Mouse (Mus musculus) testis, adult 2 months (tissue): ENCODE measurements at regions not wholly inside any gene's neighbourhood (a gene's known extent, or its start where the extent isn't known, plus 50 kb on each side); places are given as distances from the start of the nearest gene placed in this dataset.

Source experiments
- H3K27ac ChIP-seq: fragments of 200-500 bp; 2 replicates; pipeline ENCODE4 v1.5.1; 2012; ENCODE audit warnings: low read depth, low read length; ENCODE audit not compliant: control insufficient read depth, insufficient read depth
- H3K27me3 ChIP-seq: fragments of 200-500 bp; 2 replicates; pipeline ENCODE4 v1.6.1; 2012; ENCODE audit warnings: mild to moderate bottlenecking, low read length, moderate library complexity; ENCODE audit not compliant: control insufficient read depth, insufficient read depth
- H3K36me3 ChIP-seq: fragments of 200-500 bp; 2 replicates; pipeline ENCODE4 v1.6.1; 2012; ENCODE audit warnings: mild to moderate bottlenecking, low read length; ENCODE audit not compliant: control insufficient read depth, insufficient read depth
- H3K4me1 ChIP-seq: fragments of 200-500 bp; 2 replicates; pipeline ENCODE4 v1.6.1; 2012; ENCODE audit warnings: low read length; ENCODE audit not compliant: control insufficient read depth, insufficient read depth
- H3K4me3 ChIP-seq: fragments of 200-500 bp; 2 replicates; pipeline ENCODE4 v1.5.1; 2012; ENCODE audit warnings: low read depth, mild to moderate bottlenecking, low read length, moderate library complexity, mixed read lengths; ENCODE audit not compliant: control insufficient read depth
- CTCF ChIP-seq: fragments of 200-500 bp; IDR thresholded peaks from 2 replicates; pipeline ENCODE4 v1.5.1; 2012; ENCODE audit warnings: low read depth, mild to moderate bottlenecking, inconsistent platforms, low read length, moderate library complexity; ENCODE audit not compliant: control insufficient read depth, insufficient read depth, insufficient replicate concordance
- POLR2A ChIP-seq: fragments of 200-500 bp; IDR thresholded peaks from 2 replicates; pipeline ENCODE4 v1.6.1; 2012; ENCODE audit warnings: low read depth, mild to moderate bottlenecking, inconsistent platforms, low read length, moderate library complexity; ENCODE audit not compliant: control insufficient read depth

DNA sequence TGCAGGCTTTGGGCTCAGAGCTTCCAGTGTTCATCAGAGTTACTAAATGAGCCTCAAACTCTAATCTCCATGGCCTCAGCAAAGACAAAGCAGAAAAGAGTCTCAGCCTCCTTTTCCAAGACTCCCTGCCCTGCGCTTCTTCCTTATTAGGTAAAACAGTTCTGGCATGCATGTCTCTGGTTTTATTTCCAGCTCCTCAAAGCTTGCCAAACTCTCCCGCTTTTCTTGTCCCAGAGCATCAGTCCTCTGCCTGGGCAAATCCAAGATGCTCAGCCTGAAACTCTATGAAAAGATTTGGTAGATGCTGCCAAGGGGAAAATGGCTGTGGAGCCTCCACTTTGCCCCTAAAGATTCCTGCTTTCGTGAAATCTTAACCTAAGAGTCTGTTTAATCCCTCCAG is 251.6 kb downstream of the Rnf144a start:
- TF ChIP-seq CTCF = no peak
- TF ChIP-seq POLR2A = no peak
- Histone ChIP-seq H3K36me3 (no peaks in the 10 kb centered on the region), H3K4me1 (no peaks in the 10 kb centered on the region), H3K4me3 (no peak overlapping the region), H3K27me3 (no peaks in the 10 kb centered on the region), H3K27ac (no peak overlapping the region)

DNA sequence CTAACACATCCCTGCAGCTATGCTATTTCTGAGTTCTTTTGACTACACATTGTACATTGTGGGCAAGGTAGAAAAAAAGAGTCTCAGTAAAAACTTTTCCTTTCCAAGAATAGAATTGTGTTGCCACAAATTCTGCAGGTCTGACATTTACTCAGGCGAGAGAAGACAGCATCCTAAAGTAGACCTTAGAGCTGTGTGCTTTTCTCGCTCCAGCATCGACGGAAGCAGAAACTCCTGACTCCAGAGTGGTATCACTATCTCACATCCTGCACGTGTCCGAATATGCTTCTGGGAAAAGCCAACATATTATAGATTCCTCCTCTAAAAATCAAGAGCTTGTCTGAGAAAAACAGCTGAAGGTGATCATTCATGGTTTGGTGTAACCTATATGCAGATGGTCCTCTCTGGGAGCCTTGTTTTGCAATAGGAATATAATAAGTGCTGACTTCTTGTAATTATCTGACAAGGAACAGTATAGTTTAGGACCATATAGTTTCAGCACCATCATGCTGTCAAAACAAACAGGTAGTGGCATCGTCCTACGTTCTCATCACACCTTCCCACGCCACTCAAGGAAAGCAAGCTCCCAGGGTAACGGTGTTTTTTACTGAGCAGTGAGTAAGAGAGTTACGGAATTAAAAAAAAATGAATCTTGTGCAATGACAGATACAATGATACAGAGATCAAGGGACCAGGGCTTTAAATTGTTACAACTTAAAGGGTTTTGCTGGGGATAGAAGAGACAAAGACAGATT is 254.0 kb downstream of the Rnf144a start:
- no peak for TF ChIP-seq CTCF
- no peak for TF ChIP-seq POLR2A
- no peaks in the 10 kb centered on the region for H3K4me1 ChIP-seq
- H3K27me3 ChIP-seq = no peaks in the 10 kb centered on the region
- no peaks in the 10 kb centered on the region for H3K36me3 ChIP-seq
- H3K4me3 ChIP-seq = no peak overlapping the region
- no peak overlapping the region for H3K27ac ChIP-seq

DNA sequence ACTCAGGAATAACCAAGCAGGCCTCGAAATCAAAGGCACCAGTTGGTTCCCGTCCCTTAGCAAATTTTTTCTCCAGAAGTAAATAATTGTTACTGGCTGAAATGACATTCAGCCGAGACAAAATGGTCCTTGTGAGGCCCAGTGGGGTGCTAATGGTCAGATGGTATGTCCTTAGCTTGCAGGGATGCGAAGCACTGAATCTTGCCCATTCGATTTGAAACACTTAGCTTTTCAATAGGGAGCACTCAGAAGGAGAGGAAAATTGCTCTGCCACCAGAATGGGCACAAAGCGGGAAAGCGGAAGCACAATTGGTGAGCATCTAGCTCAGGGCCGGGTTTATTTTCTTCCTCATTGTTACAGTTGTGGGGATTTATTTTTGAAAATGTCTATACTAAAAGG is 262.1 kb downstream of the Rnf144a start:
- Histone ChIP-seq H3K4me1 (no peaks in the 10 kb centered on the region), H3K27ac (no peak overlapping the region), H3K27me3 (no peaks in the 10 kb centered on the region), H3K36me3 (no peaks in the 10 kb centered on the region), H3K4me3 (no peak overlapping the region)
- TF ChIP-seq CTCF (no peak), POLR2A (no peak)

- TF ChIP-seq CTCF (no peak), POLR2A (no peak)
Observed at GRCm38 (mm10) chr12:26146336-26146735, 268.7 kb downstream of the Rnf144a start.

DNA sequence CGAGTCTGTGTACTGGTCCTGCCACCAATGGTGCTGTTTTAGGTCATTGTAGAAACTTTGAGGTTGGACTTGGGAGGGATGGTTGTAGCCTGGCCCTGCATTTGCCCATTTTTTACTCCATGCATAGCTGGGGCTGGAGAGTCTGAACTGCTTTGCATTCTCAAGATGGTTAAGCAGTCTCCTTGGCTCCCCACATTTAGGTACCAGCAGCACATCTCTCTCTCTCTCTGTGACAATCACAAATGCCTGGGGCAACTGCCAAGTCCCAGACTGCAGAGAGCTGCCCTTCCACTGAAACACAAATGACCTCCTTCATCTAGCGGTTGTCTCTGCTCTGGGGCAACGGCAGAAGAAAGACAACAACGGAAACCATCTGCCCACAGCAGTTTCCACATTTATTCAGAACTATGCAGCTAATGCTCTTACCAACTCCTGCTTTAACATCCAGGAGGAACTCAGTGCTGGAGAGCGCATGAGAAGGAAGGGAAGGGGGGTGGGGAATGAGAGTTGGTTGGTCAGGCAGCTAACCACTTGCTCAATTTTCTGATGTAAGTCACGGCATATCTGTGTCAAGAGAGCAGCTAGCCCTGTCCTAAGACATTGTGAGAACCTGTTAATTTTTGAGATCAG is 269.9 kb downstream of the Rnf144a start:
- Histone ChIP-seq H3K36me3 (no peaks in the 10 kb centered on the region), H3K4me3 (no peak overlapping the region), H3K27me3 (no peaks in the 10 kb centered on the region), H3K27ac (no peak overlapping the region), H3K4me1 (no peaks in the 10 kb centered on the region)
- TF ChIP-seq POLR2A = no peak
- TF ChIP-seq CTCF = no peak

More at GRCm38 (mm10) chr12:26146336-26146735, 268.7 kb downstream of the Rnf144a start:
- Histone ChIP-seq H3K36me3 (no peaks in the 10 kb centered on the region), H3K4me3 (no peak overlapping the region), H3K27ac (no peak overlapping the region), H3K4me1 (no peaks in the 10 kb centered on the region), H3K27me3 (no peaks in the 10 kb centered on the region)

DNA sequence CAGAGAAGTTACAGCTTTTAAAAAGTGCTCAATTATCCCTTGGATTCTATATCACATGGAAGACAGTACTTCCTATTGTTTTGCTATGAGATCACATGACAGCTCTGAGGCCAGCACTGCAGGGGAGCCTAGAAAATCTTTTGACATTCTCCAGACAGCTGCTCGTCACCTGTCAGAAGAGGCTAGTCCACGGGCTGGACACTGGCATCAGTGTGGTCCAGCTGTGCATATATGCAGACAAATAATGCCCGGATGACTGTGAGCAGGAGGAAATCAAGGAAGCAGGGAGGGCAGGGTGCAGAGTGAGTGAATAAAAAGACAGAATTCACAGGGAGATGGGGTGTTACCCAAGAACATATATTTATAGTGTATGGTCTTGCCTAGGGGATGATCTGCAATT is 270.4 kb downstream of the Rnf144a start:
- Histone ChIP-seq H3K27ac (no peak overlapping the region), H3K27me3 (no peaks in the 10 kb centered on the region), H3K36me3 (no peaks in the 10 kb centered on the region), H3K4me3 (no peak overlapping the region), H3K4me1 (no peaks in the 10 kb centered on the region)
- TF ChIP-seq CTCF (no peak), POLR2A (no peak)

DNA sequence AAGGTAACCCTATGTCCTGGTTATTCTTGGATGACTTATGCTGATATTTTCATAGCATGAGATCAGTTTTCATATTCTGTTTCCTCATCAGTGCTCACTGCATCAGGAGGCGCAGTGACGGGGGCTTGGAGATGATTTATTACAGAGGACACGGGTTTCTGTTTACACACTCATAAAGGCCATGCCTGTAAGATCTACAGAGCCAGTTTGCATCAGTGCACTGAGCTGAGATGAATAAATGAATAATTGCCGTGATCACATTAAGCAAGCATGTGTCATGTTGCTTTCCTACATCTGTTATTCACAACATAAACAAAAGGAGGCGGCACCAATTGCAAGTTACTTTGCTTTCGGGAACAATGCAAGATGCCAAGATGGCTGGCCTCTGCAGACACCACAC is 271.6 kb downstream of the Rnf144a start:
- TF ChIP-seq POLR2A (no peak), CTCF (no peak)
- no peaks in the 10 kb centered on the region for H3K4me1 ChIP-seq
- H3K27me3 ChIP-seq = no peaks in the 10 kb centered on the region
- H3K4me3 ChIP-seq = no peak overlapping the region
- no peaks in the 10 kb centered on the region for H3K36me3 ChIP-seq
- no peak overlapping the region for H3K27ac ChIP-seq
